Mouse (Mus musculus) ES-Bruce4 (cell line): ENCODE data around the gene Syn2. TPM values are rescaled to one million over a fixed set of nuclear protein-coding genes. Genes with fewer than 3 reads are reported as not detected.

Experiments used
- H3K27ac ChIP-seq: 2 replicates; pipeline ENCODE4 v1.5.1; 2012; ENCODE audit warnings: low read length, inconsistent platforms; ENCODE audit not compliant: insufficient read depth
- H3K27me3 ChIP-seq: 2 replicates; pipeline ENCODE4 v1.6.1; 2012; ENCODE audit warnings: mild to moderate bottlenecking, low read length, inconsistent platforms; ENCODE audit not compliant: control insufficient read depth, poor library complexity, insufficient read depth, severe bottlenecking
- H3K36me3 ChIP-seq: 2 replicates; pipeline ENCODE4 v1.6.1; 2012; ENCODE audit warnings: inconsistent platforms, mild to moderate bottlenecking, low read length, moderate library complexity; ENCODE audit not compliant: control insufficient read depth, poor library complexity, insufficient read depth, severe bottlenecking
- H3K4me1 ChIP-seq: one replicate; pipeline ENCODE4 v1.8.1; 2011; ENCODE audit warnings: low read length; ENCODE audit not compliant: control insufficient read depth, insufficient read depth
- H3K4me3 ChIP-seq: 2 replicates; pipeline ENCODE4 v1.5.1; 2011; ENCODE audit warnings: low read depth, mild to moderate bottlenecking, low read length
- H3K9ac ChIP-seq: 2 replicates; pipeline ENCODE4 v1.6.1; 2012; ENCODE audit warnings: low read depth, mild to moderate bottlenecking, inconsistent platforms; ENCODE audit not compliant: poor library complexity, severe bottlenecking
- H3K9me3 ChIP-seq: replicated peaks from 2 replicates; pipeline ENCODE4 v1.6.1; 2012; ENCODE audit warnings: mild to moderate bottlenecking, low read length, inconsistent platforms; ENCODE audit not compliant: control insufficient read depth, poor library complexity, insufficient read depth, severe bottlenecking
- CTCF ChIP-seq: IDR thresholded peaks from one replicate; pipeline ENCODE4 v1.8.1; 2011; ENCODE audit warnings: low read depth, low read length
- EP300 ChIP-seq: IDR thresholded peaks from 2 replicates; pipeline ENCODE4 v1.6.1; 2011; ENCODE audit warnings: low read depth, low read length; ENCODE audit not compliant: insufficient read depth
- POLR2A ChIP-seq: IDR thresholded peaks from one replicate; pipeline ENCODE4 v1.8.1; 2011; ENCODE audit warnings: low read length; ENCODE audit not compliant: insufficient read depth
- polyA plus RNA-seq: library from polyadenylated mRNA; stranded (reverse); fragments of >200 nt; gene quantifications from 2 replicates; pipeline ENCODE4 v1.2.4, GENCODE M21; 2011; ENCODE audit warnings: low read depth; ENCODE audit not compliant: missing spikeins, insufficient read depth, insufficient read length

Syn2 gene
- polyA plus RNA-seq, 1 experiment: 0.55 TPM

- no peak for TF ChIP-seq EP300
- no peak overlapping the region for H3K4me3 ChIP-seq
- H3K27ac ChIP-seq: no peak overlapping the region
- H3K4me1 ChIP-seq: no peaks in the 10 kb centered on the region
- H3K9me3 ChIP-seq: no peaks in the 10 kb centered on the region
- no peaks in the 10 kb centered on the region for H3K27me3 ChIP-seq
- H3K9ac ChIP-seq: no peak overlapping the region
- no peaks in the 10 kb centered on the region for H3K36me3 ChIP-seq
Observed at GRCm38 (mm10) chr6:115255171-115255570, 120.5 kb downstream of the Syn2 start.

GRCm38 (mm10) chr6:115260507-115260906 is 125.8 kb downstream of the Syn2 start:
- Histone ChIP-seq H3K9ac (no peak overlapping the region), H3K9me3 (no peaks in the 10 kb centered on the region), H3K27ac (no peak overlapping the region), H3K4me1 (no peaks in the 10 kb centered on the region), H3K27me3 (no peaks in the 10 kb centered on the region; the same call in 1 of the 2 replicates), H3K4me3 (no peak overlapping the region), H3K36me3 (no peaks in the 10 kb centered on the region)
- TF ChIP-seq CTCF: no peak
- TF ChIP-seq POLR2A: no peak
- TF ChIP-seq EP300: no peak

- Histone ChIP-seq H3K36me3 (no peaks in the 10 kb centered on the region), H3K27ac (no peak overlapping the region), H3K4me1 (no peaks in the 10 kb centered on the region), H3K27me3 (no peaks in the 10 kb centered on the region), H3K9ac (no peak overlapping the region), H3K9me3 (no peaks in the 10 kb centered on the region), H3K4me3 (no peak overlapping the region)
- TF ChIP-seq POLR2A (no peak), EP300 (no peak), CTCF (no peak)
Observed at GRCm38 (mm10) chr6:115266791-115267190, 132.1 kb downstream of the Syn2 start.

GRCm38 (mm10) chr6:115267916-115268315 is 133.2 kb downstream of the Syn2 start:
- H3K27ac ChIP-seq: no peak overlapping the region
- H3K4me3 ChIP-seq: no peak overlapping the region
- no peaks in the 10 kb centered on the region for H3K4me1 ChIP-seq
- no peak for TF ChIP-seq POLR2A
- TF ChIP-seq CTCF: peak; percentile 81
- no peak overlapping the region for H3K9ac ChIP-seq
- no peaks in the 10 kb centered on the region for H3K27me3 ChIP-seq
- no peaks in the 10 kb centered on the region for H3K9me3 ChIP-seq
- no peaks in the 10 kb centered on the region for H3K36me3 ChIP-seq

- H3K4me3 ChIP-seq: no peak overlapping the region
- H3K9me3 ChIP-seq: no peaks in the 10 kb centered on the region
- H3K27me3 ChIP-seq: no peaks in the 10 kb centered on the region
- H3K36me3 ChIP-seq: no peaks in the 10 kb centered on the region
- H3K27ac ChIP-seq: no peak overlapping the region
- TF ChIP-seq EP300: no peak
- TF ChIP-seq POLR2A: no peak
- no peak overlapping the region for H3K9ac ChIP-seq
- no peaks in the 10 kb centered on the region for H3K4me1 ChIP-seq
Observed at GRCm38 (mm10) chr6:115268551-115269385, 134.1 kb downstream of the Syn2 start.

GRCm38 (mm10) chr6:115269561-115269960 is 134.9 kb downstream of the Syn2 start:
- TF ChIP-seq POLR2A: no peak
- no peak for TF ChIP-seq CTCF
- TF ChIP-seq EP300: no peak
- Histone ChIP-seq H3K27me3 (no peaks in the 10 kb centered on the region), H3K4me1 (no peaks in the 10 kb centered on the region), H3K27ac (no peak overlapping the region), H3K9me3 (no peaks in the 10 kb centered on the region), H3K36me3 (no peaks in the 10 kb centered on the region), H3K4me3 (no peak overlapping the region), H3K9ac (no peak overlapping the region)
